Mouse (Mus musculus) forebrain, postnatal 0 days (tissue): ENCODE results near the gene Pard3. TPM values are rescaled to one million over a fixed set of nuclear protein-coding genes. Genes with fewer than 3 reads are reported as not detected.

Source experiments
- ATAC-seq: fragments of 200-750 bp; cut with Nextera tagmentation; 2 replicates; pipeline ENCODE4 v1.8.0; 2017; ENCODE audit warnings: mild to moderate bottlenecking, moderate library complexity
- DNase-seq: peaks from one replicate; pipeline ENCODE4 v3.0.0-alpha.2; 2015
- H3K27ac ChIP-seq: fragments of 300-500 bp; sonication (generic); 2 replicates; pipeline ENCODE4 v1.5.1; 2014; ENCODE audit warnings: low read depth, mild to moderate bottlenecking, antibody characterized with exemption, low read length, moderate library complexity, mixed read lengths
- H3K27me3 ChIP-seq: fragments of 300-500 bp; sonication (generic); 2 replicates; pipeline ENCODE4 v1.6.1; 2014; ENCODE audit warnings: mild to moderate bottlenecking, low read length, mixed read lengths; ENCODE audit not compliant: insufficient read depth
- H3K36me3 ChIP-seq: fragments of 300-500 bp; sonication (generic); 2 replicates; pipeline ENCODE4 v1.6.1; 2014; ENCODE audit warnings: mild to moderate bottlenecking, moderate library complexity; ENCODE audit not compliant: insufficient read depth
- H3K4me1 ChIP-seq: fragments of 300-500 bp; sonication (generic); 2 replicates; pipeline ENCODE4 v1.6.1; 2014; ENCODE audit warnings: antibody characterized with exemption; ENCODE audit not compliant: insufficient read depth
- H3K4me2 ChIP-seq: fragments of 300-500 bp; sonication (generic); 2 replicates; pipeline ENCODE4 v1.6.1; 2014; ENCODE audit warnings: low read depth, mild to moderate bottlenecking, moderate library complexity
- H3K4me3 ChIP-seq: fragments of 300-500 bp; sonication (generic); 2 replicates; pipeline ENCODE4 v1.5.1; 2014; ENCODE audit warnings: low read depth, low read length, mixed read lengths
- H3K9ac ChIP-seq: fragments of 300-500 bp; sonication (generic); 2 replicates; pipeline ENCODE4 v1.6.1; 2014; ENCODE audit warnings: mild to moderate bottlenecking
- H3K9me3 ChIP-seq: fragments of 300-500 bp; sonication (generic); 2 replicates; pipeline ENCODE4 v1.6.1; 2016; ENCODE audit warnings: low read length
- CTCF ChIP-seq: sonication (generic); IDR thresholded peaks from 2 replicates; pipeline ENCODE4 v1.5.1; 2016; ENCODE audit warnings: antibody characterized with exemption, control low read depth, low read depth
- WGBS: fragments of 180-500 bp; shearing (Covaris S2); extraction: QIAGEN DNeasy Blood & Tissue Kit; methylation state at CpG from one replicate; pipeline ENCODE4 v1.1.7; 2014; 5-methylcytosine and 5-hydroxymethylcytosine counted together
- polyA plus RNA-seq: library from polyadenylated mRNA; unstranded; fragments of >200 nt; fragmentation: Nextera tagmentation; extraction: Ambion mirVana; gene quantifications from 2 replicates; pipeline ENCODE4 v1.2.1, GENCODE M21; 2015
- total RNA-seq: library from RNA; depleted of rRNA; stranded (reverse); fragments of >200 nt; gene quantifications from 2 replicates; pipeline ENCODE4 v1.2.3, GENCODE M21; 2014

Pard3 gene
- total and polyA plus RNA-seq, 2 experiments from 2014 or later, result 11.4 to 31.0 TPM

DNA sequence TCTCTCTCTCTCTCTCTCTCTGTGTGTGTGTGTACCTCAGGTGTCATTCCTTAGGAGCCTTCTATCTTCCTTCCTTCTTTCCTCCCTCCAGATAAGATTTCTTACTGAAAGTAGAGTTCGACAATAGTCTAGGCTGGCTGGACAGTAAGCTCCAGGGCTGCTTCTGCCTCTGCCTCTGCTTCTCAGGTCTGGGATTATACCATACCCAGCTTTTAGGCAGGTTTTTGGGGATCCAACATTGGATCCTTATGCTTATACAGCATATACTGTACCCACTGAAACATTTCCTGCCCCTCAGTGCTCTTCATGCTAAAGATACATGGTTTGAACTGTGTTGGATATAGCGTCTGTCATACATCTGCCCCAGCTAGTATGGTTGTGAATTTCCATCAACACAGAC lies 536.9 kb downstream of the Pard3 start:
- no peak for TF ChIP-seq CTCF
- Histone ChIP-seq H3K27ac (no peak overlapping the region), H3K9ac (no peak overlapping the region), H3K4me1 (no peaks in the 10 kb centered on the region), H3K9me3 (no peaks in the 10 kb centered on the region), H3K4me2 (no peak overlapping the region), H3K36me3 (no peaks in the 10 kb centered on the region), H3K27me3 (no peaks in the 10 kb centered on the region), H3K4me3 (no peak overlapping the region)
- ATAC-seq (no peak), DNase-seq (no peak)
- WGBS, result 94% methylated on average over 2 of the region's 2 CpGs

DNA sequence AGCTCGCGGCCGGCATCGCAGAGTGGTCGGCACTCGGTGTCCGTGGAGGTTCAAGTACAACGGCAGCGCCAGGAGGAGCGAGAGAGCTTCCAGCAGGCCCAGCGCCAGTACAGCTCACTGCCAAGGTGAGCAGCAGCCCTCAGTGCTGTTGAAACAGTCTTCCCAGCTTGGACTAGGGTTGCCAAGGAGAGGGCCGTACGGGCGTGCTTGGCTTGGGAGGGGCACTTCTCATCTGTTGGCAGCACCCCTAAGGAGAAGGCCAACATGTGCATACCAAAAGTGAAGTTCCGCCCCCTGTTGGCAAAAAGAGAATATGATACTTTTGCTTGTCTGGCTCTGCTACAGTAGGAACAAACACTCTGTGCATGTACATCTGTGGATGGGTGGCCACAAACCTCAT lies 539.4 kb downstream of the Pard3 start:
- no peaks in the 10 kb centered on the region for H3K4me1 ChIP-seq
- H3K27me3 ChIP-seq, result no peaks in the 10 kb centered on the region
- peak; percentile 43 for ATAC-seq
- H3K36me3 ChIP-seq, result no peaks in the 10 kb centered on the region
- no peak; the same call in 1 of the 2 replicates for TF ChIP-seq CTCF
- DNase-seq, result peak; percentile 8
- H3K9ac ChIP-seq, result no peak overlapping the region
- H3K27ac ChIP-seq, result no peak overlapping the region
- 70% methylated on average over 15 of the region's 15 CpGs for WGBS
- no peak overlapping the region for H3K4me3 ChIP-seq
- H3K4me2 ChIP-seq, result no peak overlapping the region
- no peaks in the 10 kb centered on the region for H3K9me3 ChIP-seq

DNA sequence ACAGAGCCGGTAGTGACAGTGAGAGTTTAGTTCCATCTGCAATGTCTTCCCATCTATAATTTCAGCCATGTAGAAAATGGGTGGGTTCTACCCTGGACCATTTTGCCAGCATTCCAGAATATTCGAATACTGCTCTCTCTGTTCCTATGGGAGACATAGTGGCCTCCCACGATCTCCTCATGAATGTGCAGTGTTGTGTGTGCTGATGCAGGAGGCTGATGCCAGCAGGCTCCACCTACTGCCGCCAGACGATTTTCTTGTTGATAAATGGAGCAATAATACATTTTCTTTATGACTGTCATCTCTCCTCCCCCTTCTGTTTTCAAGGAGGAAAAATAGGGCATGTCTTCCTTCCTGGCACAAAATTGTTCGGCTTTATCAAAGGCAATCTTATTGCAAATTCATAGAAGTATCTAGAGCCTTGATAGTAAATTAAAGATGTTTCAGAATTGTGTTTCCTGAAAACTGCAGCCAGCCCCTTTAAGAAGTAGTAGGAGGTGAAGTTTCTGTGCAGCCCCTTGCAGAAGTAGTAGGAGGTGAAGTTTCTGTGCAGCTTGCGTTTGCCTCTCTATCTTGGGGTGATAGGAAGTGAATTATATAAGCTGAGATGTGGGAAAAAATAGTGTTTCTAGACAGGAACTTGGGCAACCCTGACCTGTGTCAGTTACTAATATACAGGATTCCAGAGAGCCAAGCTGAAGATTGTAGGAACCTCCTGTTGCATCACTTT lies 545.0 kb downstream of the Pard3 start:
- Histone ChIP-seq H3K36me3 (no peaks in the 10 kb centered on the region), H3K9ac (no peak overlapping the region), H3K4me2 (no peak overlapping the region), H3K4me1 (no peaks in the 10 kb centered on the region), H3K9me3 (no peaks in the 10 kb centered on the region), H3K4me3 (no peak overlapping the region), H3K27ac (no peak overlapping the region), H3K27me3 (no peaks in the 10 kb centered on the region)
- TF ChIP-seq CTCF, result no peak
- DNase-seq (no peak), ATAC-seq (no peak)
- 71% methylated on average over 7 of the region's 7 CpGs for WGBS

DNA sequence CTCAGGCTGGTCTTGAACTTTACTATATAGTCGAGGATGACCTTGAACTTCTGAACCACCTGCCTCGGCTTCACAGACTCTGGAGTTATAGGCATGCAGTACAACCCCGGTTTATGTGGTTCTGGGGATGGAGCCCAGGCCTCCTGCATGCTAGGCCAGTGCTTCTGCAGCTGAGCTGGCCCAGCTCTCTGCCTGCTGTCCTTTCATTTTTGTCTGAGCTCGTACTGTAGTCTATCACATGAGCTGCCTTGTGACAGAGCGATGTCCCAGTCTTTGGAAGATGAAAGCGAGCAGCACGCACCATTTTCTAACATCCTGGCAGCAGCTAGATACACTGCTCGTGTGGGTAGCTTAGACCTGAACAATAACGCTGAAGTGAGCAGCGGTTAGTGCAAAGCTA lies 545.6 kb downstream of the Pard3 start:
- H3K27ac ChIP-seq, result no peak overlapping the region
- ATAC-seq (no peak), DNase-seq (no peak)
- H3K9ac ChIP-seq, result no peak overlapping the region
- H3K36me3 ChIP-seq, result no peaks in the 10 kb centered on the region
- TF ChIP-seq CTCF, result no peak
- H3K4me3 ChIP-seq, result no peak overlapping the region
- no peaks in the 10 kb centered on the region for H3K27me3 ChIP-seq
- no peaks in the 10 kb centered on the region for H3K9me3 ChIP-seq
- H3K4me2 ChIP-seq, result no peak overlapping the region
- no peaks in the 10 kb centered on the region for H3K4me1 ChIP-seq
- 70% methylated on average over 10 of the region's 10 CpGs for WGBS

DNA sequence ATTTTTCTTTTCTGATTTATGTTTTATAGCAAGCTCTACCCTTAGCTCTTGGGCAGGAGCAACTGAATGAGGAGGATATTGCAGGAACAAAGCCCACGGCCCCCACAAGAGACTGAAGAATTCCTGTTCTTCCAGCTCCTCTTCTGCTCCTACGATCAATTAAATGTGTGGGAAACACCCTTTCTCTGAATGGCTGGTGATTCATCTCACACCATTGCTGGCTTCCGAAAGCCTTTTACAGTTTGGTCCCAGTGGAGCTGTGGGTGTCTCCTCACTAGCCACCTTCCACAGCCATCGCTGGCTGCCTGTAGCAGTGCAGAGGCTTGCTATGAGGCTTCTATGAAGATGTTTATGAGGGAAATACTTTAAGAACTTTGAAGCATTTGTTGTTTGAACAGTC lies 550.5 kb downstream of the Pard3 start:
- H3K4me2 ChIP-seq, result no peak overlapping the region
- H3K36me3 ChIP-seq, result no peaks in the 10 kb centered on the region
- DNase-seq, result no peak
- no peak for TF ChIP-seq CTCF
- no peak overlapping the region for H3K4me3 ChIP-seq
- no peaks in the 10 kb centered on the region for H3K4me1 ChIP-seq
- H3K9ac ChIP-seq, result no peak overlapping the region
- H3K27ac ChIP-seq, result no peak overlapping the region
- H3K27me3 ChIP-seq, result no peaks in the 10 kb centered on the region
- no peak for ATAC-seq
- WGBS, result 76% methylated on average over 4 of the region's 4 CpGs
- no peaks in the 10 kb centered on the region for H3K9me3 ChIP-seq

DNA sequence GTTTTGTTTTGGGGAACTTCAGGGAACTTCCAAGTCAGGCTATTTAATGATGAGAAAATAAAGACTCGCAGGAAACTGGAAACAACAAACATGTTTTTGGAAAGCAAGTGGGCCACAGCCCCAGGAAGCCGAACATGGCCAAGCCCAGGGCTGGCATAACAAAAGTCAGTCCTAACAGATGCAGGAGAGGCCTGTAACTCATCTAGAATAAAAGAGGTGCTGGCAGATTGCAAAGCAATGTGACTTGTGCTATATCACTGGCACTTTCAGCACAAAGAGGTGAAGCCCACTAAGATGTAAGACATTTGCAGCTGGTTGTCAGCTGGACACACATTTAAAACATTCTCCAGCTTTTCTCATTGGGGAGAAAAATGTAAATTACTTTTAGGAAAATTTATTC lies 553.0 kb downstream of the Pard3 start:
- Histone ChIP-seq H3K36me3 (no peaks in the 10 kb centered on the region), H3K27me3 (no peaks in the 10 kb centered on the region), H3K4me3 (no peak overlapping the region), H3K9ac (no peak overlapping the region), H3K4me1 (no peaks in the 10 kb centered on the region), H3K9me3 (no peaks in the 10 kb centered on the region), H3K27ac (no peak overlapping the region), H3K4me2 (no peak overlapping the region)
- ATAC-seq (no peak), DNase-seq (no peak)
- TF ChIP-seq CTCF, result no peak
- 74% methylated on average over 2 of the region's 2 CpGs for WGBS

DNA sequence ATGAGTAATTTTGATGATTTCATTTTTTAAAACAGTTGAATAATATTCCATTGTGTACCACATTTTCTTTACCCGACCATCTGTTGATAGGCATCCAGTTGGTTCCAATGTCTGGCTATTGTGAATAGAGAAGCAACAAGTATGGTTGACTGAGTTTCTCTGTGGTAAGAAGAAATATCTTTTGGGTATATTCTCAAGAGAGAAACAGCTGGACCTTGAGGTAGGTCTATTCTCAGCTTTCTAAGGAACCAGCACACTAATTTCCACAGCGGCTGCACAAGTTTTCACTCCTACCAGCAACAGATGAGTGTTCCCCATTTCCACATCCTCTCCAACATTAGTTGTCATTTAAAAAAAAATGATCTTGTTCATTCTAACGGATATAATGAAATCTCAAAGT lies 558.4 kb downstream of the Pard3 start:
- ATAC-seq (no peak), DNase-seq (no peak)
- no peak overlapping the region for H3K4me2 ChIP-seq
- 93% methylated on average over 3 of the region's 3 CpGs for WGBS
- H3K27me3 ChIP-seq, result no peaks in the 10 kb centered on the region
- no peak overlapping the region for H3K9ac ChIP-seq
- H3K4me1 ChIP-seq, result no peaks in the 10 kb centered on the region
- no peaks in the 10 kb centered on the region for H3K36me3 ChIP-seq
- TF ChIP-seq CTCF, result no peak
- H3K27ac ChIP-seq, result no peak overlapping the region
- H3K4me3 ChIP-seq, result no peak overlapping the region
- H3K9me3 ChIP-seq, result no peaks in the 10 kb centered on the region
